Mouse (Mus musculus) adrenal gland, adult 18-20 months (tissue): ENCODE results near the gene Bicra. TPM values are rescaled to one million over a fixed set of nuclear protein-coding genes. Genes with fewer than 3 reads are reported as not detected.

Experiments
- DNase-seq, 2 experiments: peaks; one replicate each; pipeline ENCODE4 v3.0.0; 2021 to 2022; ENCODE audit warnings: low spot score in 2 of 2
- total RNA-seq, 2 experiments: library from RNA; stranded (reverse); gene quantifications; 1 replicate in 1 of 2; 2 replicates in 1 of 2; pipeline ENCODE4 v1.2.3; 2021

Gene Bicra
- total RNA-seq, 2 experiments from 2014 or later = 8.4 to 8.6 TPM

- no peak for DNase-seq
Measured at GRCm38 (mm10) chr7:16048675-16049575, 1.2 kb upstream of the Bicra start.

- peak; percentile 94 to 97 for DNase-seq
Measured at GRCm38 (mm10) chr7:16048164-16048564, 443 bp upstream of the Bicra start.

GRCm38 (mm10) chr7:16046481-16047337 is 1.0 kb downstream of the Bicra start:
- DNase-seq = peak; percentile 64 to 71

- DNase-seq = peak in 1 of 2 experiments; percentile 41
Measured at GRCm38 (mm10) chr7:16046101-16046480, 1.6 kb downstream of the Bicra start.

- DNase-seq = no peak
Measured at GRCm38 (mm10) chr7:16045538-16045937, 2.2 kb downstream of the Bicra start.

GRCm38 (mm10) chr7:16044531-16044930 is 3.2 kb downstream of the Bicra start:
- no peak for DNase-seq

- DNase-seq = no peak
Measured at GRCm38 (mm10) chr7:16043861-16044435, 3.8 kb downstream of the Bicra start.

GRCm38 (mm10) chr7:16042850-16043775 is 4.6 kb downstream of the Bicra start:
- DNase-seq = no peak

GRCm38 (mm10) chr7:16041208-16041607 is 6.5 kb downstream of the Bicra start:
- DNase-seq = no peak

GRCm38 (mm10) chr7:16039363-16039762 is 8.4 kb downstream of the Bicra start:
- no peak for DNase-seq

GRCm38 (mm10) chr7:16036972-16037371 is 10.7 kb downstream of the Bicra start:
- no peak for DNase-seq

- DNase-seq = no peak
Measured at GRCm38 (mm10) chr7:16033580-16034461, 13.9 kb downstream of the Bicra start.

- no peak for DNase-seq
Measured at GRCm38 (mm10) chr7:16033059-16033458, 14.7 kb downstream of the Bicra start.

GRCm38 (mm10) chr7:16031072-16031471 is 16.6 kb downstream of the Bicra start:
- no peak for DNase-seq

GRCm38 (mm10) chr7:16028102-16028927 is 19.4 kb downstream of the Bicra start:
- DNase-seq = no peak

GRCm38 (mm10) chr7:16024603-16025222 is 23.0 kb downstream of the Bicra start:
- no peak for DNase-seq

GRCm38 (mm10) chr7:16019256-16020094 is 28.2 kb downstream of the Bicra start:
- no peak for DNase-seq
